Mouse (Mus musculus) liver, embryonic 14.5 days (tissue): Measurements from ENCODE around the gene Entpd7.
A peak's percentile ranks its signal among the peaks of the same experiment; 100 is the strongest.

Source experiments
- CTCF ChIP-seq: IDR thresholded peaks from 2 replicates; pipeline ENCODE4 v1.5.1; 2016; ENCODE audit warnings: antibody characterized with exemption, low read depth, control low read depth
- EP300 ChIP-seq: IDR thresholded peaks from 2 replicates; pipeline ENCODE4 v1.6.1; 2016; ENCODE audit warnings: antibody characterized with exemption, low read depth

DNA sequence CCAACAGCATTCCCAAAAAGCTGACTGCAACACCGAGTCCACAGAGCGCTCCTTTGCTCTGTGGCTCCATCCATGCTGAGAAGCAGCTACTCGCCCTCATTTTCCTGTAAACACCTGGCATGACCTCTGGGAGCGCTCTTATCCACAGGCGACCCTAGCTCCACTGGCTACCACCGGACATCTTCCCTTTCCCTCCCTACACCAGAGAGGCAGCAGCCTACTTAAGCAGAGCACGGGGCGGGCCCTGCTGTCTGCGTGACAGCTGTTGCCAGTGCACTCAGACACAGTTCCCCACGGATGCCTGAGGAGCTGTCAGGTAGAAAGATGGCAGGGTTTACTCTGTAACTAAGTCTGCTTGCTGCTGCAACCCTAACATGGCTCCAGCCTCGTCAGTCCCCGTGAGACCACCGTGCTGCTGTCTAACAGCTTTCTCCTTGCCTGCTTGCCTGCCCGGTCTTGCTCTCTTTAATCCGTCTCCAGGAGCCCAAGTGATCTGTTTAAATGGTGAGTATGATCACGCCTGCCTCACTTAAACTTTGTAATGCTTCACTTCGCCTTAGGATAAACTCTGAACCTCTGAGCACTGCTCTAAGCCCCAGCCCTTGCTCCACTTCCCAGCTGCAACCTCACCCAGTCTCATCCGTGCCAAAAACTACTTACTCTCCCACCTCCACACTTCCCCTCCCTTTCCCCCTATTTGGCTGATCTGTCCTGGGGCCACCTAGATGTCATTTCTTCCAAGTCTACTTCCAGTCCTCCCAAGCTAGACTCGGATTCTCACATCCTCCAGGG lies 27.1 kb upstream of the Entpd7 start:
- peak; percentile 42 for TF ChIP-seq CTCF
- TF ChIP-seq EP300 = no peak
